Mouse (Mus musculus): ENCODE data around the gene Prg3.

DNA sequence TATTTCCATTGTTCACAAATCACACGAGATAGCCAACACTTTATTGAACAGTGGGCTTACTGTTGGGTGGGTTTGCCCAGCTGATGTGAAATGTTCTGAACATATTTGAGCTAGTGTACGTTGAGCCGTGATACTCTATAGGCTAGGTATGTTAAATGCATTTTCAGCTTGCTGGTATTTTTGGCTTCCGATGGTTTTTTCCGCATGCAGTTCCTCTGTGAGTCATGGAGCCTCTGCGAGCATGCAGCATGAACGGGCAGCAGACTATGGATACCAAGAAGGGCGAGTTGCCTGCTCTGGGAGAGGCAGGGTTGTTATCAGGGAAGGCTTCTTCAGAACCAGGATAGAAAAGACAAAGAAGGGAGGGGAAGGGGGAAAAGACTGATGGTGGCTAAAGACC, 37.0 kb upstream of the Prg3 start:
- TF ChIP-seq CTCF (IDR thresholded peaks at IDR 0.05; ENCODE audit: low read depth, low read length) = no peak
- TF ChIP-seq GATA1 (IDR thresholded peaks at IDR 0.05; ENCODE audit: borderline replicate concordance, low read length) = no peak
- no peak for TF ChIP-seq TAL1 (conservative IDR thresholded peaks at IDR 0.05; ENCODE audit: low read depth, low read length)
- TF ChIP-seq GATA2 (IDR thresholded peaks at IDR 0.05; ENCODE audit: borderline replicate concordance, low read depth, low read length) = no peak
- no peak for TF ChIP-seq POLR2AphosphoS5 (IDR thresholded peaks at IDR 0.05; ENCODE audit: insufficient replicate concordance, low read depth, low read length)
